ENCODE assay signal across 22 mouse cellular contexts in the genomic region with DNA sequence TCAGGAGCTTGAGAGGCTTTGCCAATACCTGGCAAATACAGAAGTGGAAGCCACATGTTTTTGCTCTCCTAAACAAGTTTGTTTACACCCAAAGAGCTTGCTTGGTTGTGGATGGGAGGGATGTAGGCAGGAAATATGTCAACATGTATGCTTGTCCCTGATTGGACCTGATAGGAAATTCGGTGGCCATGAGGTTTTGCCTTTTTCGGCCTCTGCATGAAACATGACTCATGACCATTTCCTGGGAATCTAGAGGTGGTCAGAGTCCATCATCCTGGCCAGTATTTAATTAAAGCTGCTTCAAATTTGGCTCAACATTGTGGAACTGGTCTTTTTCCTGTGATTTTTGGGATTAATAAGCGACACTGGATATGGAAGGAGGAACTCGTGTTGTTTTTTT. TPM values are rescaled to one million over a fixed set of nuclear protein-coding genes. Genes with fewer than 3 reads are reported as not detected.
"Had no signal": no experiment of that assay in that cellular context is flagged by ENCODE, and none has a peak within 500 bp of the region (broad histone marks: within the 10 kb centered on the region; RNA-seq: fewer than 3 reads in every experiment).

No protein-coding gene starts in this region.

- H3K4me2 ChIP-seq: lung, embryonic 15.5 days; midbrain, embryonic 11.5 days; midbrain, embryonic 13.5 days; midbrain, embryonic 15.5 days; neural tube, embryonic 13.5 days; neural tube, embryonic 15.5 days had no signal

- H3K9ac ChIP-seq: lung, embryonic 15.5 days; midbrain, embryonic 13.5 days; midbrain, embryonic 15.5 days; neural tube, embryonic 13.5 days; neural tube, embryonic 15.5 days had no signal

- H3K9me3 ChIP-seq: lung, embryonic 15.5 days; midbrain, embryonic 13.5 days; midbrain, embryonic 15.5 days; neural tube, embryonic 13.5 days; neural tube, embryonic 15.5 days had no signal

- ATAC-seq: lung, postnatal 0 days; midbrain, embryonic 13.5 days; midbrain, embryonic 15.5 days had no signal

- H3K4me3 ChIP-seq: lung, embryonic 15.5 days; midbrain, embryonic 13.5 days; midbrain, embryonic 15.5 days; neural tube, embryonic 13.5 days; neural tube, embryonic 15.5 days had no signal

- H3K36me3 ChIP-seq: lung, embryonic 15.5 days; midbrain, embryonic 13.5 days; midbrain, embryonic 15.5 days; neural tube, embryonic 13.5 days; neural tube, embryonic 15.5 days had no signal

- H3K27ac ChIP-seq: lung, embryonic 15.5 days; macrophage; midbrain, embryonic 13.5 days; midbrain, embryonic 15.5 days; neural tube, embryonic 13.5 days; neural tube, embryonic 15.5 days had no signal

- H3K4me1 ChIP-seq: lung, embryonic 15.5 days; midbrain, embryonic 13.5 days; midbrain, embryonic 15.5 days; neural tube, embryonic 13.5 days; neural tube, embryonic 15.5 days had no signal

- H3K27me3 ChIP-seq: lung, embryonic 15.5 days; midbrain, embryonic 13.5 days; midbrain, embryonic 15.5 days; neural tube, embryonic 13.5 days; neural tube, embryonic 15.5 days had no signal

- DNase-seq: lung, adult 2 months; lung, postnatal 14 days; lung, postnatal 36 days; retina, postnatal 1 day; right cerebral cortex, adult 18-20 months; right cerebral cortex, postnatal 25 days; right cerebral cortex, postnatal 4 days; spleen, adult 18-20 months; thymus, adult 18-20 months; thymus, postnatal 14 days; thymus, postnatal 36 days had no signal

RNA-seq across cellular contexts. Expression of a gene that starts 53.8 kb away (rescaled TPM):
- total RNA-seq: monocyte, adult 5-6 weeks had no signal
- polyA plus RNA-seq: midbrain, embryonic 11.5 days; midbrain, embryonic 13.5 days; neural tube, embryonic 11.5 days; neural tube, embryonic 13.5 days; stomach, embryonic 14.5 days had no signal
